Mouse (Mus musculus) Patski (cell line): ENCODE results near the gene Mfsd7a. TPM values are rescaled to one million over a fixed set of nuclear protein-coding genes. Genes with fewer than 3 reads are reported as not detected.

ENCODE experiments used
- ATAC-seq: fragments of 100-300 bp; one replicate; pipeline ENCODE4 v1.8.0; 2021
- CTCF ChIA-PET: fragments of 350-600 bp; sonication (Branson Sonifier 250); formaldehyde crosslinking; loops from one replicate; lab custom pipeline; 2022; ENCODE audit warnings: inconsistent platforms; lab: Charles Lee
- POLR2A ChIA-PET: fragments of 350-600 bp; sonication (Branson Sonifier 250); formaldehyde crosslinking; loops from one replicate; lab custom pipeline; 2022; ENCODE audit warnings: antibody characterized with exemption, inconsistent platforms; lab: Charles Lee
- DNase-seq: peaks from one replicate; pipeline ENCODE4 v3.0.0-alpha.2; 2011; ENCODE audit warnings: low read depth, low spot score
- H3K27me3 ChIP-seq: fragments of 371-371 bp; one replicate; pipeline ENCODE4 v1.5.1; 2021
- CTCF ChIP-seq: fragments of 100-300 bp; IDR thresholded peaks from one replicate; pipeline ENCODE4 v1.5.1; 2021
- in situ Hi-C: fragments of 300-500 bp; cut with MboI; formaldehyde crosslinking; loops from 3 replicates; pipeline ENCODE4 v1.11.1; 2018; ENCODE audit warnings: low pct_unique_long_range_greater_than_20kb, mixed read lengths
- polyA plus RNA-seq: library from polyadenylated mRNA; unstranded; gene quantifications from one replicate; pipeline ENCODE4 v1.2.3, GENCODE M21; 2021

The Mfsd7a gene
- polyA plus RNA-seq, 1 experiment from 2014 or later = 1.1 TPM

GRCm38 (mm10) chr5:108433804-108434587 lies 14.7 kb downstream of the Mfsd7a start, which contains the start of gene Atp5k:
Gene Atp5k (minus strand): TSS chr5:108434448.
- no peaks in the 10 kb centered on the region for H3K27me3 ChIP-seq
- ChIA-PET POLR2A (interaction anchor here (1.1 to 1.2 kb wide), 2 partner anchors 14 to 20 kb away, joined by 3 read pairs; no protein-coding TSS in a partner anchor), CTCF (interaction anchor here (0.6 to 2.2 kb wide), 13 partner anchors 9 to 235 kb away, joined by 3 to 7 read pairs (median 3); no protein-coding TSS in a partner anchor)
- TF ChIP-seq CTCF = peak; percentile 98
- ATAC-seq = peak; percentile 89
- peak; percentile 71 for DNase-seq
- in situ Hi-C loops = no loop called here

- in situ Hi-C loops = no loop called here
- CTCF ChIA-PET = interaction anchor here (1.3 to 1.8 kb wide), 2 partner anchors 221 to 233 kb away, joined by 3 to 5 read pairs; no protein-coding TSS in a partner anchor
Measured at GRCm38 (mm10) chr5:108431196-108431595, 17.5 kb downstream of the Mfsd7a start.

GRCm38 (mm10) chr5:108427186-108427585 lies 21.5 kb downstream of the Mfsd7a start:
- DNase-seq (no peak), ATAC-seq (peak; percentile 86)
- TF ChIP-seq CTCF = peak; percentile 94
- H3K27me3 ChIP-seq = no peaks in the 10 kb centered on the region
- ChIA-PET POLR2A (no interaction called here), CTCF (interaction anchor here (1.0 to 1.3 kb wide), 4 partner anchors 11 to 224 kb away, joined by 3 read pairs; no protein-coding TSS in a partner anchor)
- in situ Hi-C loops = loop anchor here (5.0 kb wide), 1 partner anchor 225 kb away; no protein-coding TSS in a partner anchor

More at GRCm38 (mm10) chr5:108431196-108431595, 17.5 kb downstream of the Mfsd7a start:
- no peak for TF ChIP-seq CTCF
- no peaks in the 10 kb centered on the region for H3K27me3 ChIP-seq
- no peak for ATAC-seq
- no peak for DNase-seq
- POLR2A ChIA-PET = interaction anchor here (0.5 kb wide), 1 partner anchor 429 kb away, joined by 4 read pairs; no protein-coding TSS in a partner anchor

- DNase-seq (no peak), ATAC-seq (no peak)
- in situ Hi-C loops = no loop called here
- POLR2A ChIA-PET = no interaction called here
- H3K27me3 ChIP-seq = no peaks in the 10 kb centered on the region
- CTCF ChIA-PET = no interaction called here
- no peak for TF ChIP-seq CTCF
Measured at GRCm38 (mm10) chr5:108423427-108423826, 25.3 kb downstream of the Mfsd7a start.

GRCm38 (mm10) chr5:108422741-108423140 lies 25.9 kb downstream of the Mfsd7a start:
- H3K27me3 ChIP-seq = no peaks in the 10 kb centered on the region
- TF ChIP-seq CTCF = no peak
- ChIA-PET POLR2A (no interaction called here), CTCF (no interaction called here)
- no peak for DNase-seq
- no peak for ATAC-seq
- in situ Hi-C loops = no loop called here

GRCm38 (mm10) chr5:108414711-108415110 lies 34.0 kb downstream of the Mfsd7a start:
- peaks cover 6% of the 10 kb centered on the region for H3K27me3 ChIP-seq
- DNase-seq (no peak), ATAC-seq (no peak)
- ChIA-PET POLR2A (no interaction called here), CTCF (interaction anchor here (0.7 to 1.2 kb wide), 2 partner anchors 9 to 38 kb away, joined by 3 read pairs; no protein-coding TSS in a partner anchor)
- no peak for TF ChIP-seq CTCF
- in situ Hi-C loops = no loop called here

GRCm38 (mm10) chr5:108406977-108407376 lies 41.7 kb downstream of the Mfsd7a start:
- DNase-seq (no peak), ATAC-seq (no peak)
- H3K27me3 ChIP-seq = no peaks in the 10 kb centered on the region
- in situ Hi-C loops = no loop called here
- TF ChIP-seq CTCF = no peak
- CTCF ChIA-PET = no interaction called here
- POLR2A ChIA-PET = no interaction called here

- in situ Hi-C loops = no loop called here
- CTCF ChIA-PET = interaction anchor here (1.4 to 1.7 kb wide), 2 partner anchors 10 to 29 kb away, joined by 3 read pairs; partner anchors contain the start of gene Atp5k
- POLR2A ChIA-PET = no interaction called here
- ATAC-seq = no peak
- no peak for DNase-seq
- no peak for TF ChIP-seq CTCF
- no peaks in the 10 kb centered on the region for H3K27me3 ChIP-seq
Measured at GRCm38 (mm10) chr5:108405460-108405859, 43.2 kb downstream of the Mfsd7a start.

- no peak for TF ChIP-seq CTCF
- H3K27me3 ChIP-seq = no peaks in the 10 kb centered on the region
- ATAC-seq = no peak
- ChIA-PET CTCF (interaction anchor here (0.6 to 1.7 kb wide), 4 partner anchors 9 to 40 kb away, joined by 3 to 5 read pairs (median 3); no protein-coding TSS in a partner anchor), POLR2A (no interaction called here)
- in situ Hi-C loops = no loop called here
- no peak for DNase-seq
Measured at GRCm38 (mm10) chr5:108403453-108403852, 45.2 kb downstream of the Mfsd7a start.

Other genes with a start within 250 kb of the Mfsd7a start
- 36.5 TPM for gene Dr1, start 180.0 kb downstream of the Mfsd7a start, polyA plus RNA-seq
- gene Pigg, start 136.3 kb downstream of the Mfsd7a start, polyA plus RNA-seq = 17.0 TPM
- 10.3 TPM for gene Gm42517, start 81.0 kb downstream of the Mfsd7a start, polyA plus RNA-seq
- gene Pde6b, start 60.5 kb downstream of the Mfsd7a start, polyA plus RNA-seq = 0.28 TPM
- gene Atp5k, start 14.4 kb downstream of the Mfsd7a start, polyA plus RNA-seq = 817 TPM
- 42.5 TPM for gene Pcgf3, start 12.3 kb upstream of the Mfsd7a start, polyA plus RNA-seq
- gene Cplx1, start 101.1 kb upstream of the Mfsd7a start, polyA plus RNA-seq = not detected
- 133 TPM for gene Gak, start 180.9 kb upstream of the Mfsd7a start, polyA plus RNA-seq
- 37.2 TPM for gene Tmem175, start 180.9 kb upstream of the Mfsd7a start, polyA plus RNA-seq
- gene Idua, start 211.4 kb upstream of the Mfsd7a start, polyA plus RNA-seq = 10.4 TPM
- 29.8 TPM for gene Dgkq, start 220.8 kb upstream of the Mfsd7a start, polyA plus RNA-seq
- 0.42 TPM for gene Slc26a1, start 226.7 kb upstream of the Mfsd7a start, polyA plus RNA-seq
- gene Fgfrl1, start 243.5 kb upstream of the Mfsd7a start, polyA plus RNA-seq = 57.6 TPM